Mouse (Mus musculus): Measurements from ENCODE around the gene Gm20388. TPM values are rescaled to one million over a fixed set of nuclear protein-coding genes. Genes with fewer than 3 reads are reported as not detected.

Gm20388 gene
- polyA plus RNA-seq, 1 experiment from 2014 or later, result 1.7 TPM

GRCm38 (mm10) chr8:124384336-124384735, 4473.7 kb downstream of the Gm20388 start:
- Histone ChIP-seq H3K27me3 (ENCODE audit: insufficient read depth, poor library complexity, severe bottlenecking) (no peaks in the 10 kb centered on the region), H3K4me3 (no peak overlapping the region), H3K9me3 (no peaks in the 10 kb centered on the region), H3K36me3 (no peaks in the 10 kb centered on the region), H3K4me1 (replicated peaks) (no peaks in the 10 kb centered on the region), H3K27ac (no peak overlapping the region)
- DNase-seq (ENCODE audit: low spot score), result no peak
- WGBS, result 94% methylated on average over 19 of the region's 19 CpGs

DNA sequence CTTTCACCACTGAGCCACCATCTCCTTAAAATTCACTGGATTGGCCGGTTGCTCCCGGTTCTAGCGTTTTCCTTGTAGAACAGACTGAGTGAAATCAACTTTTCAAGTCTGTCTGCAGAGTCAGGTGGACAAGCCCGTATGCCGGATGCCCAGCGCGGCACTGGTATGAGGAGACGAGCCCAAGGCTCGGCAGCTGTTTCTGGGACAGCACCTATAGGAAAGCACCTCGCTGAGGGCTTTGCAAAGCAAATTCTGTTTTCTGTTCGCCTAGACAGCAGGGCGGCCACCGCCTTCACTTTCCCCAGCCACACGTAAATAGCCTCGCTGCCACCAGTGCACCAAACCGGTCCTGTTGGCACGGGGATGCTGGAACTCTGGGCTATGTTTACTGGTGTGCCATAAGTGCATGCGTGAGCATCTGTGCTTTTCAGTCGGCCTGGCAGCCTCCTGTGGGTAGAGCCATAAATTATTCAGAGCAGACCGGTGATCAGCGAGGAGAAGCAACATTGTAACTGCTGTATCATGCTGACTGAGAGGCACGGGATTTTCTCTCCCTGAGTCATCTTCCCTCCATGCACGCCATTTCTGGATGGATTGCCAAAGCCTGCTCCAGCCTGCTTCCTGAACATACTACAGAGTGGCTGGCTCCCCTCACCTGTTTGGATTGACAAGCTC, 4475.7 kb downstream of the Gm20388 start:
- H3K27me3 ChIP-seq (ENCODE audit: insufficient read depth, poor library complexity, severe bottlenecking), result no peaks in the 10 kb centered on the region
- no peak overlapping the region for H3K27ac ChIP-seq
- H3K4me1 ChIP-seq (replicated peaks), result no peaks in the 10 kb centered on the region
- WGBS, result 85% methylated on average over 23 of the region's 23 CpGs
- H3K4me3 ChIP-seq, result no peak overlapping the region
- DNase-seq (ENCODE audit: low spot score), result no peak
- no peaks in the 10 kb centered on the region for H3K36me3 ChIP-seq
- H3K9me3 ChIP-seq, result no peaks in the 10 kb centered on the region

DNA sequence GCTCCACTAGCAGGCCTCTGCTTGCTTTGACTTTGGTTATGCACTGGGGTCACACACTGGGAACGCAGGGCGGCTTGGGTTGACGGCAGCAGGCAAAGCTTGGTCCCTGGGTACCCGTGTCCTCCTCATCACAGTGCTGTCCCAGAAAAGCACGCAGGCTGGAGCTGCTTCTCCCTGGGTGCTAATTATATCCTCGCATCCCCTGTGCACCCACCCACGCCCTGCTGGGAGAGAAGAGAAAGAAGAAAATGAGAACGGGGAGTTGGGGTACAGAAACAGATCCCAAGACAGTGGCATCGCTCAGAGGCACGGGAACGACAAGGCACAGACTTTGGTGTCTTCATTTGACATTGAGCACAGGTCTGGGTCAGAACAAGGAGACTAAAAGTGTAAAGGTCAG, 4478.9 kb downstream of the Gm20388 start:
- Histone ChIP-seq H3K4me1 (replicated peaks) (peaks cover 15% of the 10 kb centered on the region), H3K36me3 (no peaks in the 10 kb centered on the region), H3K4me3 (no peak overlapping the region), H3K9me3 (no peaks in the 10 kb centered on the region), H3K27me3 (ENCODE audit: insufficient read depth, poor library complexity, severe bottlenecking) (no peaks in the 10 kb centered on the region), H3K27ac (no peak overlapping the region)
- 88% methylated on average over 11 of the region's 11 CpGs for WGBS
- no peak for DNase-seq (ENCODE audit: low spot score)

- peaks cover 15% of the 10 kb centered on the region for H3K4me1 ChIP-seq (replicated peaks)
- H3K36me3 ChIP-seq, result no peaks in the 10 kb centered on the region
- H3K9me3 ChIP-seq, result no peaks in the 10 kb centered on the region
- no peak for DNase-seq (ENCODE audit: low spot score)
- H3K27ac ChIP-seq, result no peak overlapping the region
- no peak overlapping the region for H3K4me3 ChIP-seq
- H3K27me3 ChIP-seq (ENCODE audit: insufficient read depth, poor library complexity, severe bottlenecking), result no peaks in the 10 kb centered on the region
- WGBS, result 88% methylated on average over 7 of the region's 7 CpGs
Measured at GRCm38 (mm10) chr8:124391191-124391590, 4480.6 kb downstream of the Gm20388 start.

- Histone ChIP-seq H3K9me3 (no peaks in the 10 kb centered on the region), H3K27me3 (ENCODE audit: insufficient read depth, poor library complexity, severe bottlenecking) (no peaks in the 10 kb centered on the region), H3K4me1 (replicated peaks) (peaks cover 15% of the 10 kb centered on the region), H3K4me3 (no peak overlapping the region), H3K36me3 (no peaks in the 10 kb centered on the region), H3K27ac (no peak overlapping the region)
- 50% methylated on average over 10 of the region's 10 CpGs for whole genome bisulfite sequencing
- no peak for DNase-seq (ENCODE audit: low spot score)
Measured at GRCm38 (mm10) chr8:124392271-124393012, 4481.8 kb downstream of the Gm20388 start.

DNA sequence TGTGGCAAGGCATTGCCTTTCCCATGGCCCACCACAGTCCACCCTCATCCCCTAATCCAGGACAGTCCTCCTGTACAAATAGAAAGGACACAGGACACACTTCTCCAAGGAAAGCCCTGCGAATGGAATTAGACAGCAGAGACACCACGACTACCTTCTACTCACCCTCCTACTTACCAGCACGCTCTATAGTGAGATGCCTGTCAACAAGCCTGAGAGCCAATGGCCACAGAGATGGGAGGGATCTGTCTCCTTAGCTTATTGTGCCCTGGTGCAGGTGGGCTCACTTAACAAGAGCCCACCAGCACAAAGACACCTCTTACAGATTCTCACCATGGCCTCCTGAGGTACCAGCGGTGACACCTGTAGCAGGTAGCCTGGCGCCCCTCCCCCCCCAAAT, 4482.4 kb downstream of the Gm20388 start:
- H3K27ac ChIP-seq, result no peak overlapping the region
- no peak overlapping the region for H3K4me3 ChIP-seq
- no peaks in the 10 kb centered on the region for H3K9me3 ChIP-seq
- H3K27me3 ChIP-seq (ENCODE audit: insufficient read depth, poor library complexity, severe bottlenecking), result no peaks in the 10 kb centered on the region
- DNase-seq (ENCODE audit: low spot score), result no peak
- 83% methylated on average over 5 of the region's 5 CpGs for WGBS
- no peaks in the 10 kb centered on the region for H3K36me3 ChIP-seq
- H3K4me1 ChIP-seq (replicated peaks), result peaks cover 15% of the 10 kb centered on the region

GRCm38 (mm10) chr8:124393927-124394326, 4483.3 kb downstream of the Gm20388 start:
- Histone ChIP-seq H3K36me3 (no peaks in the 10 kb centered on the region), H3K9me3 (no peaks in the 10 kb centered on the region), H3K27ac (no peak overlapping the region), H3K4me1 (replicated peaks) (peaks cover 15% of the 10 kb centered on the region), H3K27me3 (ENCODE audit: insufficient read depth, poor library complexity, severe bottlenecking) (no peaks in the 10 kb centered on the region), H3K4me3 (no peak overlapping the region)
- WGBS, result 80% methylated on average over 4 of the region's 4 CpGs
- no peak for DNase-seq (ENCODE audit: low spot score)

GRCm38 (mm10) chr8:124394951-124395350, 4484.3 kb downstream of the Gm20388 start:
- peaks cover 15% of the 10 kb centered on the region for H3K4me1 ChIP-seq (replicated peaks)
- H3K36me3 ChIP-seq, result no peaks in the 10 kb centered on the region
- H3K4me3 ChIP-seq, result no peak overlapping the region
- no peak overlapping the region for H3K27ac ChIP-seq
- DNase-seq (ENCODE audit: low spot score), result no peak
- H3K27me3 ChIP-seq (ENCODE audit: insufficient read depth, poor library complexity, severe bottlenecking), result no peaks in the 10 kb centered on the region
- whole genome bisulfite sequencing, result 90% methylated on average over 7 of the region's 7 CpGs
- no peaks in the 10 kb centered on the region for H3K9me3 ChIP-seq

MicroRNAs within 50 kb of the gene (microRNA counts, 519-probe panel; counts per million panel counts)
- microRNA mmu-miR-1967, result 1,255 counts per million, percentile 77 among the panel's probes with 10 or more counts

Other genes with a start within 250 kb of the Gm20388 start
- 9.6 and 11.6 TPM in 2 replicates for gene Wfdc1, start 244.5 kb upstream of the Gm20388 start, polyA plus RNA-seq (2016; fragmentation: Nextera tagmentation; extraction: Ambion mirVana)
- 1.4 TPM in 2 replicates for gene Atp2c2, start 210.8 kb upstream of the Gm20388 start, polyA plus RNA-seq (2016; fragmentation: Nextera tagmentation; extraction: Ambion mirVana)
- 12.6 and 15.3 TPM in 2 replicates for gene Tldc1, start 132.4 kb upstream of the Gm20388 start, polyA plus RNA-seq (2016; fragmentation: Nextera tagmentation; extraction: Ambion mirVana)
- 273 and 545 TPM in 2 replicates for gene Cotl1, start 70.3 kb upstream of the Gm20388 start, polyA plus RNA-seq (2016; fragmentation: Nextera tagmentation; extraction: Ambion mirVana)
- gene Klhl36, start 48.6 kb upstream of the Gm20388 start, polyA plus RNA-seq (2016; fragmentation: Nextera tagmentation; extraction: Ambion mirVana), result 10.7 and 11.9 TPM in 2 replicates
- gene Usp10, start 481 bp upstream of the Gm20388 start, polyA plus RNA-seq (2016; fragmentation: Nextera tagmentation; extraction: Ambion mirVana), result 182 and 219 TPM in 2 replicates
- 3.8 and 4.6 TPM in 2 replicates for gene Crispld2, start 81.6 kb downstream of the Gm20388 start, polyA plus RNA-seq (2016; fragmentation: Nextera tagmentation; extraction: Ambion mirVana)
- 34.1 and 38.7 TPM in 2 replicates for gene Zdhhc7, start 190.6 kb downstream of the Gm20388 start, polyA plus RNA-seq (2016; fragmentation: Nextera tagmentation; extraction: Ambion mirVana)
- 5.2 and 12.5 TPM in 2 replicates for gene 6430548M08Rik, start 203.3 kb downstream of the Gm20388 start, polyA plus RNA-seq (2016; fragmentation: Nextera tagmentation; extraction: Ambion mirVana)

Data from hindbrain, embryonic 10.5 days (tissue).